In genomic region chr5:65912201-65912600, GRCm38 (mm10) we compare ENCODE assay signal across 33 mouse cellular contexts. TPM values are rescaled to one million over a fixed set of nuclear protein-coding genes. Genes with fewer than 3 reads are reported as not detected.
A peak's percentile ranks its signal among the peaks of the same experiment; 100 is the strongest.
DNase-seq lines count a peak whose midpoint lies in the region; TF ChIP-seq lines count a peak whose summit lies in the region.
"Had no signal": no experiment of that assay in that cellular context is flagged by ENCODE, and none has a peak within 500 bp of the region (broad histone marks: within the 10 kb centered on the region; RNA-seq: fewer than 3 reads in every experiment).

No protein-coding gene starts in this region.

- no peak; the same call in 1 of the 2 replicates for TF ChIP-seq POLR2A in thymus, adult 2 months (IDR thresholded peaks at IDR 0.05; ENCODE audit: control insufficient read depth, extremely low read depth, insufficient read depth, low read length, poor library complexity)

- no peak overlapping the region for H3K9ac ChIP-seq in ES-E14 (ENCODE audit: insufficient read depth, low read depth, low read length, poor library complexity, severe bottlenecking)
- H3K9ac ChIP-seq: forebrain, embryonic 12.5 days; forebrain, postnatal 0 days; heart, embryonic 12.5 days; hindbrain, embryonic 15.5 days; kidney, embryonic 15.5 days; liver, embryonic 13.5 days; neural tube, embryonic 12.5 days had no signal

- peak overlapping the region; percentile 99 for H3K27ac ChIP-seq in thymus, adult 2 months (ENCODE audit: control insufficient read depth, insufficient read depth, low read length)
- no peak overlapping the region for H3K27ac ChIP-seq in ES-E14 (ENCODE audit: insufficient read depth, low read depth, low read length, poor library complexity, severe bottlenecking)
- H3K27ac ChIP-seq: forebrain, embryonic 12.5 days; heart, adult 2 months; hindbrain, embryonic 10.5 days; hindbrain, embryonic 15.5 days; kidney, embryonic 15.5 days; liver, embryonic 13.5 days; macrophage; neural tube, embryonic 12.5 days had no signal

- H3K36me3 ChIP-seq in thymus, adult 2 months (ENCODE audit: control insufficient read depth, insufficient read depth, low read length), result no peaks in the 10 kb centered on the region
- no peaks in the 10 kb centered on the region for H3K36me3 ChIP-seq in ES-E14 (ENCODE audit: control insufficient read depth, insufficient read depth, low read length, poor library complexity, severe bottlenecking)
- H3K36me3 ChIP-seq: forebrain, embryonic 12.5 days; heart, embryonic 12.5 days; hindbrain, embryonic 10.5 days; hindbrain, embryonic 15.5 days; kidney, embryonic 15.5 days; liver, embryonic 13.5 days; midbrain, embryonic 10.5 days; neural tube, embryonic 12.5 days had no signal

- H3K4me3 ChIP-seq in thymus, adult 2 months (ENCODE audit: control insufficient read depth, insufficient read depth, low read length), result peak overlapping the region; percentile 51
- H3K4me3 ChIP-seq in ES-E14 (ENCODE audit: insufficient read depth in 1 of 2, low read depth in 1 of 2, low read length in 2 of 2, poor library complexity in 1 of 2, severe bottlenecking in 1 of 2), result peak overlapping the region; percentile 29 to 34; a peak in 3 of 4 replicates
- H3K4me3 ChIP-seq: forebrain, embryonic 12.5 days; heart, adult 2 months; heart, embryonic 12.5 days; hindbrain, embryonic 10.5 days; hindbrain, embryonic 15.5 days; kidney, embryonic 15.5 days; liver, embryonic 13.5 days; midbrain, embryonic 10.5 days; neural tube, embryonic 12.5 days had no signal

- H3K9me3 ChIP-seq in ES-E14 (ENCODE audit: control insufficient read depth, insufficient read depth, low read depth, low read length), result no peaks in the 10 kb centered on the region
- H3K9me3 ChIP-seq: heart, embryonic 12.5 days; hindbrain, embryonic 10.5 days; hindbrain, embryonic 15.5 days; kidney, embryonic 15.5 days; liver, embryonic 13.5 days; midbrain, embryonic 10.5 days; neural tube, embryonic 12.5 days had no signal

- peaks cover 43% of the 10 kb centered on the region for H3K4me1 ChIP-seq in thymus, adult 2 months (replicated peaks; ENCODE audit: control insufficient read depth, insufficient read depth, low read length)
- peaks cover 0 to 11% of the 10 kb centered on the region in 2 experiments; a peak in 2 of 4 replicates for H3K4me1 ChIP-seq in ES-E14 (ENCODE audit: control insufficient read depth in 2 of 2, insufficient read depth in 2 of 2, low read length in 2 of 2, poor library complexity in 1 of 2)
- H3K4me1 ChIP-seq: forebrain, embryonic 12.5 days; heart, embryonic 12.5 days; hindbrain, embryonic 10.5 days; hindbrain, embryonic 15.5 days; kidney, embryonic 15.5 days; liver, embryonic 13.5 days; midbrain, embryonic 10.5 days; neural tube, embryonic 12.5 days had no signal

- TF ChIP-seq CTCF in thymus, adult 2 months (IDR thresholded peaks at IDR 0.05; ENCODE audit: borderline replicate concordance, control insufficient read depth, extremely low read depth, insufficient read depth, low read length, poor library complexity), result no peak

- WGBS in thymus, adult 2 months, result 35% methylated on average over 5 of the region's 5 CpGs

- in situ Hi-C loops in ES-E14 (cut with MboI; ENCODE audit: low sequenced_read_pairs in 2 of 2, unreplicated experiment in 2 of 2), result no loop called here

- no peaks in the 10 kb centered on the region for H3K27me3 ChIP-seq in thymus, adult 2 months (ENCODE audit: control insufficient read depth, insufficient read depth, low read length)
- H3K27me3 ChIP-seq: CH12.LX; forebrain, embryonic 12.5 days; heart, embryonic 12.5 days; hindbrain, embryonic 15.5 days; kidney, embryonic 15.5 days; liver, embryonic 13.5 days; neural tube, embryonic 12.5 days had no signal

- DNase-seq in thymus, adult 2 months, result no peak
- no peak for DNase-seq in thymus, postnatal 10 days (ENCODE audit: low spot score in 2 of 2)
- peak; percentile 30 for DNase-seq in ES-E14 (ENCODE audit: low read depth, low spot score)
- DNase-seq in naive thymus-derived CD4-positive, alpha-beta T cell, adult 2 months (ENCODE audit: low read depth), result peak; percentile 22
- DNase-seq in cerebellum, adult 9-11 months, result no peak
- DNase-seq in adrenal gland, adult (ENCODE audit: inconsistent age in 2 of 2, low spot score in 1 of 2), result no peak
- DNase-seq: adrenal gland, postnatal 14 days; B cell, adult 2 months; cerebellum, adult 11 months; forebrain, postnatal 0 days; heart, adult 2 months; heart, postnatal 10 days; kidney, adult 18-20 months; kidney, postnatal 25 days; liver, embryonic 13.5 days; lung, adult 2 months; lung, postnatal 10 days; right cerebral cortex, adult 18-20 months had no signal

TF ChIP-seq in ES-E14, 5 proteins besides CTCF, POLR2A, EP300 and RAD21:
- TF ChIP-seq ZNF384 (IDR thresholded peaks at IDR 0.05; ENCODE audit: low read depth, low read length) (no peak), HCFC1 (IDR thresholded peaks at IDR 0.05; ENCODE audit: borderline replicate concordance, insufficient read depth, low read length) (no peak), MAFK (IDR thresholded peaks at IDR 0.05; ENCODE audit: insufficient read depth, low read depth, low read length) (no peak), ZC3H11A (IDR thresholded peaks at IDR 0.05; ENCODE audit: borderline replicate concordance, low read depth, low read length) (no peak), CHD2 (IDR thresholded peaks at IDR 0.05; ENCODE audit: low read depth, low read length) (no peak)

RNA-seq across cellular contexts. Expression of gene Chrna9, which starts 22.5 kb away (rescaled TPM):
- polyA plus RNA-seq in thymus, adult 2 months (2012; rRNA removed), result 212 and 251 TPM in 2 replicates
- total RNA-seq in ES-E14 (2012; rRNA removed), result 11.2 and 23.5 TPM in 2 replicates
- total RNA-seq: CH12.LX; common myeloid progenitor, adult 5-6 weeks; layer of hippocampus, adult 18-20 months; layer of hippocampus, postnatal 14 days; left cerebral cortex, postnatal 4 days had no signal
- polyA plus RNA-seq: forebrain, embryonic 12.5 days; forebrain, postnatal 0 days; heart, adult 2 months; hindbrain, embryonic 15.5 days; intestine, embryonic 14.5 days; liver, embryonic 13.5 days; macrophage; midbrain, embryonic 16.5 days; neural tube, embryonic 12.5 days had no signal

RNA-seq across cellular contexts. Expression of gene Rhoh, which starts 51.2 kb away (rescaled TPM):
- polyA plus RNA-seq in thymus, adult 2 months (2012; rRNA removed), result 132 and 135 TPM in 2 replicates
- total RNA-seq in ES-E14 (2012; rRNA removed), result 0.21 and 0.27 TPM in 2 replicates

Comparison
In these comparisons a context has a peak if more than half of its experiments do, and no peak if none do; other contexts are left out.
1. DNase-seq: peak in ES-E14 (single experiment) and naive thymus-derived CD4-positive, alpha-beta T cell, adult 2 months (single experiment); none in thymus, adult 2 months (single experiment), thymus, postnatal 10 days (0 of 2), cerebellum, adult 9-11 months (single experiment) and adrenal gland, adult (0 of 2).